Mouse (Mus musculus) limb, embryonic 11.5 days (tissue): ENCODE data around the gene Alox12e. TPM values are rescaled to one million over a fixed set of nuclear protein-coding genes. Genes with fewer than 3 reads are reported as not detected.

Experiments used
- ATAC-seq: fragments of 200-750 bp; cut with Nextera tagmentation; 2 replicates; pipeline ENCODE4 v1.8.0; 2017; ENCODE audit warnings: low read depth; ENCODE audit not compliant: insufficient number of reproducible peaks, low FRiP score, low TSS enrichment
- DNase-seq: peaks from one replicate; pipeline ENCODE4 v3.0.0-alpha.2; 2015; ENCODE audit warnings: low spot score
- H3K27ac ChIP-seq: fragments of 300-500 bp; sonication (generic); replicated peaks from 2 replicates; pipeline ENCODE4 v1.5.1; 2014; ENCODE audit warnings: low read depth, mild to moderate bottlenecking, low read length
- H3K27me3 ChIP-seq: fragments of 300-500 bp; sonication (generic); 2 replicates; pipeline ENCODE4 v1.6.1; 2014; ENCODE audit warnings: mild to moderate bottlenecking, low read length, mixed read lengths; ENCODE audit not compliant: control insufficient read depth, insufficient read depth
- H3K36me3 ChIP-seq: fragments of 300-500 bp; sonication (generic); 2 replicates; pipeline ENCODE4 v1.6.1; 2014; ENCODE audit warnings: mild to moderate bottlenecking, low read length, moderate library complexity, mixed read lengths; ENCODE audit not compliant: control insufficient read depth, insufficient read depth
- H3K4me1 ChIP-seq: fragments of 300-500 bp; sonication (generic); 2 replicates; pipeline ENCODE4 v1.6.1; 2014; ENCODE audit warnings: low read length, mixed read lengths; ENCODE audit not compliant: control insufficient read depth, insufficient read depth
- H3K4me2 ChIP-seq: fragments of 300-500 bp; sonication (generic); 2 replicates; pipeline ENCODE4 v1.6.1; 2014; ENCODE audit warnings: low read depth, mild to moderate bottlenecking, moderate library complexity; ENCODE audit not compliant: severe bottlenecking
- H3K4me3 ChIP-seq: fragments of 300-500 bp; sonication (generic); 2 replicates; pipeline ENCODE4 v1.5.1; 2014; ENCODE audit warnings: low read depth, low read length
- H3K9ac ChIP-seq: fragments of 300-500 bp; sonication (generic); 2 replicates; pipeline ENCODE4 v1.6.1; 2014; ENCODE audit warnings: mild to moderate bottlenecking, low read length
- H3K9me3 ChIP-seq: fragments of 300-500 bp; sonication (generic); 2 replicates; pipeline ENCODE4 v1.6.1; 2016; ENCODE audit warnings: low read length; ENCODE audit not compliant: control insufficient read depth
- WGBS: fragments of 180-500 bp; shearing (Covaris S2); extraction: QIAGEN DNeasy Blood & Tissue Kit; methylation state at CpG from one replicate; pipeline ENCODE4 v1.1.7; 2014; 5-methylcytosine and 5-hydroxymethylcytosine counted together
- polyA plus RNA-seq: library from polyadenylated mRNA; unstranded; fragments of >200 nt; fragmentation: Nextera tagmentation; extraction: Ambion mirVana; gene quantifications from 2 replicates; pipeline ENCODE4 v1.2.1, GENCODE M21; 2014

Alox12e gene
- polyA plus RNA-seq, 1 experiment from 2014 or later: not detected

- DNase-seq (no peak), ATAC-seq (no peak)
- no peaks in the 10 kb centered on the region for H3K9me3 ChIP-seq
- H3K4me1 ChIP-seq: no peaks in the 10 kb centered on the region
- H3K27ac ChIP-seq: no peak overlapping the region
- WGBS: 52% methylated on average over 12 of the region's 12 CpGs
- H3K9ac ChIP-seq: no peak overlapping the region
- H3K4me2 ChIP-seq: no peak overlapping the region
- no peaks in the 10 kb centered on the region for H3K36me3 ChIP-seq
- no peaks in the 10 kb centered on the region for H3K27me3 ChIP-seq
- H3K4me3 ChIP-seq: no peak overlapping the region
Observed at GRCm38 (mm10) chr11:70297836-70298454, 24.5 kb downstream of the Alox12e start.

- ATAC-seq: no peak
- H3K27me3 ChIP-seq: no peaks in the 10 kb centered on the region
- WGBS: 60% methylated on average over 4 of the region's 4 CpGs
- H3K4me1 ChIP-seq: no peaks in the 10 kb centered on the region
- DNase-seq: no peak
- no peak overlapping the region for H3K4me3 ChIP-seq
- H3K4me2 ChIP-seq: no peak overlapping the region
- no peak overlapping the region for H3K9ac ChIP-seq
- H3K9me3 ChIP-seq: no peaks in the 10 kb centered on the region
- no peak overlapping the region for H3K27ac ChIP-seq
- no peaks in the 10 kb centered on the region for H3K36me3 ChIP-seq
Observed at GRCm38 (mm10) chr11:70297405-70297804, 25.0 kb downstream of the Alox12e start.

- Histone ChIP-seq H3K9me3 (no peaks in the 10 kb centered on the region), H3K4me3 (no peak overlapping the region), H3K4me2 (no peak overlapping the region), H3K27ac (no peak overlapping the region), H3K27me3 (no peaks in the 10 kb centered on the region), H3K4me1 (no peaks in the 10 kb centered on the region), H3K9ac (no peak overlapping the region), H3K36me3 (no peaks in the 10 kb centered on the region)
- 92% methylated on average over 6 of the region's 6 CpGs for WGBS
- DNase-seq: no peak
- ATAC-seq: no peak
Observed at GRCm38 (mm10) chr11:70293881-70294280, 28.5 kb downstream of the Alox12e start.

GRCm38 (mm10) chr11:70291235-70291634, 31.2 kb downstream of the Alox12e start:
- DNase-seq (no peak), ATAC-seq (no peak)
- no peak overlapping the region for H3K4me2 ChIP-seq
- H3K9ac ChIP-seq: no peak overlapping the region
- WGBS: 87% methylated on average over 6 of the region's 6 CpGs
- no peaks in the 10 kb centered on the region for H3K27me3 ChIP-seq
- H3K36me3 ChIP-seq: no peaks in the 10 kb centered on the region
- no peak overlapping the region for H3K4me3 ChIP-seq
- no peaks in the 10 kb centered on the region for H3K4me1 ChIP-seq
- no peaks in the 10 kb centered on the region for H3K9me3 ChIP-seq
- H3K27ac ChIP-seq: no peak overlapping the region

GRCm38 (mm10) chr11:70289236-70289635, 33.2 kb downstream of the Alox12e start:
- no peak for DNase-seq
- H3K4me1 ChIP-seq: no peaks in the 10 kb centered on the region
- no peak overlapping the region for H3K4me2 ChIP-seq
- no peaks in the 10 kb centered on the region for H3K27me3 ChIP-seq
- H3K9me3 ChIP-seq: no peaks in the 10 kb centered on the region
- H3K36me3 ChIP-seq: no peaks in the 10 kb centered on the region
- no peak overlapping the region for H3K27ac ChIP-seq
- 53% methylated on average over 6 of the region's 6 CpGs for WGBS
- no peak overlapping the region for H3K4me3 ChIP-seq
- H3K9ac ChIP-seq: no peak overlapping the region
- ATAC-seq: no peak

- H3K27me3 ChIP-seq: no peaks in the 10 kb centered on the region
- no peak for DNase-seq
- no peak for ATAC-seq
- no peaks in the 10 kb centered on the region for H3K36me3 ChIP-seq
- no peaks in the 10 kb centered on the region for H3K4me1 ChIP-seq
- H3K4me2 ChIP-seq: no peak overlapping the region
- H3K27ac ChIP-seq: no peak overlapping the region
- no peaks in the 10 kb centered on the region for H3K9me3 ChIP-seq
- no peak overlapping the region for H3K9ac ChIP-seq
- 70% methylated on average over 10 of the region's 10 CpGs for WGBS
- no peak overlapping the region for H3K4me3 ChIP-seq
Observed at GRCm38 (mm10) chr11:70288102-70288501, 34.3 kb downstream of the Alox12e start.

- H3K27ac ChIP-seq: no peak overlapping the region
- no peak overlapping the region for H3K4me2 ChIP-seq
- ATAC-seq (no peak), DNase-seq (no peak)
- no peaks in the 10 kb centered on the region for H3K36me3 ChIP-seq
- H3K4me3 ChIP-seq: no peak overlapping the region
- no peaks in the 10 kb centered on the region for H3K4me1 ChIP-seq
- no peak overlapping the region for H3K9ac ChIP-seq
- no peaks in the 10 kb centered on the region for H3K27me3 ChIP-seq
- 75% methylated on average over 5 of the region's 5 CpGs for WGBS
- H3K9me3 ChIP-seq: no peaks in the 10 kb centered on the region
Observed at GRCm38 (mm10) chr11:70285686-70286085, 36.7 kb downstream of the Alox12e start.

GRCm38 (mm10) chr11:70284757-70285156, 37.7 kb downstream of the Alox12e start:
- Histone ChIP-seq H3K36me3 (no peaks in the 10 kb centered on the region), H3K4me2 (no peak overlapping the region), H3K9me3 (no peaks in the 10 kb centered on the region), H3K4me1 (no peaks in the 10 kb centered on the region), H3K4me3 (no peak overlapping the region), H3K27me3 (no peaks in the 10 kb centered on the region), H3K9ac (no peak overlapping the region), H3K27ac (no peak overlapping the region)
- 77% methylated on average over 3 of the region's 3 CpGs for WGBS
- ATAC-seq (no peak), DNase-seq (no peak)

- Histone ChIP-seq H3K36me3 (no peaks in the 10 kb centered on the region), H3K4me1 (no peaks in the 10 kb centered on the region), H3K27ac (no peak overlapping the region), H3K9ac (no peak overlapping the region), H3K4me3 (no peak overlapping the region), H3K4me2 (no peak overlapping the region), H3K27me3 (no peaks in the 10 kb centered on the region), H3K9me3 (no peaks in the 10 kb centered on the region)
- WGBS: 81% methylated on average over 4 of the region's 4 CpGs
- DNase-seq: no peak
- ATAC-seq: no peak
Observed at GRCm38 (mm10) chr11:70283666-70284065, 38.8 kb downstream of the Alox12e start.
